Mouse (Mus musculus) cerebellum, adult 9-10 months (tissue): ENCODE results near the gene Cacna1d.

Experiments used
- DNase-seq: peaks from one replicate; pipeline ENCODE4 v3.0.0; 2022

Gene Cacna1d

GRCm38 (mm10) chr14:30066752-30067151 is 424.5 kb downstream of the Cacna1d start:
- DNase-seq, result no peak

- no peak for DNase-seq
These were observed 426.4 kb downstream of the Cacna1d start for GRCm38 (mm10) chr14:30064864-30065263.

DNA sequence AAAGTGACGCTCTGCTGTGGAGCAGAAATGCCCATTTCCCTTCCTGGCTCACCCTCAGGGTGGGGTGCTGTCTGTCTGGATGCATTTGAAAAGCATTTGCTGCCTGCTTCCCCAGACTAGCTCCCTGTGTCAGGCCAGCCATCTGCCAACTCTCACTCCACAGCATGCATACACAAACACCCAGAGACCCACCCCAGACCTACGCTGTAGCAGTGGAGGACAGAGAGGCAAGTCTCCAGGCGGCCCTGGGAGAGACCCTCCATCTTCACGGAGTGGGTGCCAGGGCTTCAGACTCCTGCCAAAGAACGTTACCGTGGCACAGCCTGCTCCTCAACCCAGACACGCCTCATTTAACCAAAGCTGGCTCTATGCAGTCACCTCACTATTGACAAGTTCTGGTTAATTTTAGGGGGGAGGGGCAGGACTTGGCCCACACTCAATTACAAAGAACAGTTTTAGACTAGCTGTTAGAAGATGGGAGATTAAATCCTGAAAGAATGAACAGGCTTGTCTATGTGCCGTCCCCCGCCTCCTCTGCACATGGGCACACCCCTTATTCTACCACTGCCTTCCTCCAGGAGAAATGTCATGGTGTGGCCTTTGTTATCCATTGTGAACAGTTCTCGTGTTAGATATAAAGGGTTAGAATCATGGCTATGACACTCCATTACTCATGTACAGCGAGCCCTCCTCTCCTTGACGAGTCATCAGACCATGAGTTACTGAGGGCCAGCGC is 435.1 kb downstream of the Cacna1d start:
- no peak for DNase-seq

GRCm38 (mm10) chr14:30054922-30055321 is 436.3 kb downstream of the Cacna1d start:
- DNase-seq, result no peak

- DNase-seq, result no peak
These were observed 441.0 kb downstream of the Cacna1d start for GRCm38 (mm10) chr14:30050280-30050679.

DNA sequence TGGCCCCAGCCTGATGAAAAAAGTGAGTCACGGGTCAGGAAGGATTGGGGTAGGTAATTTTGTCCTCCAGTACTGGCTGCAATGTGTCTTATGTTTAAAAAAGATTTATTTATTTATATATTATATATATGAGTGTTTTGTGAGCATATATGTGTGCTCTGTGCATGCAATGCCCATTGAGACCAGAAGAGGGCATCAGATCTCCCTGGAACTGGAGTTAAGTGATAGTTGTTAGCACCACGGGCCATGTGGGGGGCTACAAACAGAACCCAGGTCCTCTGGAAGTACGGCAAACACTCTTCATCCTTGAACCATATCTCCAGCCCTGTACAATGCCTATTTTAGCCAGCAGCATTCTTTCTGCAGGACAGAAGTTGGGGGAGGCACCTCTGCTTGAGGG is 443.2 kb downstream of the Cacna1d start:
- DNase-seq, result no peak

DNA sequence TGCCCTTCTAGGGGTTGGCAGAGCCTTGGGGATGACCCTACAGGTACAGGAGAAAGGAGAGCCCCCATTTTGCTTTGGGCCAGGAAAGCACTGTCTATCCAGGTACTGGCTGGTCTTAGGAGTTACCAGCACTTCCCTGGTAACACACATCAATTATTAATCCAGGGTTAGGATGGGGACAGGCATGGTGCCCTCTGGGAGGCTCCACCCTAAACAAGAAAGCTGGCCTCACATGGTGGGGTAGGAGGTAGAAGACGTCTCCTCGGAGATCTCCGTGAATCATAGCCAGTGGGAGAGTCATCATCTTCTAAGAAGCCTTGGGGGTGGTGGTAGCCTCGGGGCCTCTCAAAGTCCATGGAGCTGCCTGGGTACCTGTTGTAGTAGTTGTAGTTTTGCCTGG is 444.3 kb downstream of the Cacna1d start:
- DNase-seq, result no peak

GRCm38 (mm10) chr14:30045704-30046220 is 445.5 kb downstream of the Cacna1d start:
- no peak for DNase-seq

GRCm38 (mm10) chr14:30045239-30045638 is 446.0 kb downstream of the Cacna1d start:
- no peak for DNase-seq

GRCm38 (mm10) chr14:30043356-30043940 is 447.8 kb downstream of the Cacna1d start:
- DNase-seq, result no peak

DNA sequence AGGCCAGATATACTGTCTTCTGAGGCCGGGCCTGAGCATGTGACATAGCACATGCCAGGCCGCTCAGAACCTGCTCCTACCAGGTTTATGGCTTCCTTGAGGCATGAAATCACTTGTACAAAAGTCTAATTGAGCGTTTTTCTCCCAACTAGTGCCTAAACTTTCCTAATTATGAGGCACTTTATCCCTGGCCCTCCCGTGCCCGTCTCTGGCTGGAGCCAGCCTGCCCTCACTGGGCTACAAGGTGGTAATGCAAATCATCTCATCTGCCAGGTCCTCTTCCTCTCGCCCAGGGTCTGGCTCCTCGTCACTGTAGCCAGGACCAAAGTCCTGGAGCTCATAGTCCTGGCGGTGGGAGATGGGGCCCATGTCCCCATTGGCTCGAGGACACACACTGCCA is 449.4 kb downstream of the Cacna1d start:
- DNase-seq, result no peak

DNA sequence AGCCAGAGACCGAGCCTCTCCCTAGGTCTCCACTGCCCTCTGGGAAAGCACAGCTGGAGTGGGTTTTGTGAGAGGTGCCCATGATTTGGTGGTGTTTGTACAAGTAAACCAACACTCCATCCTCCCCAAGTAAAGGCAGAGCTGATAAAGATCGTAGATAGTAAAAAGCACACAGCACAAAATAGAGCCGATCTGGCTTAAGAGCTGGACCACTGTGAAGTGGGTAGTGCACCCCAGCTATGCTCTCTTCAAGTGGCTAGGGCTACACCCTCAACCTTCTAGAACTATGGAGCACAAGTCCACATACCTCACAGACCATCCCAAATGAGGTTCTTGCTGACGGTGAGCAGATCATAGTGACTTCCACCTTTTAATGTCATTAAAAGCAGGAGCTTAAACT is 451.8 kb downstream of the Cacna1d start:
- no peak for DNase-seq

GRCm38 (mm10) chr14:30038431-30038830 is 452.8 kb downstream of the Cacna1d start:
- no peak for DNase-seq

DNA sequence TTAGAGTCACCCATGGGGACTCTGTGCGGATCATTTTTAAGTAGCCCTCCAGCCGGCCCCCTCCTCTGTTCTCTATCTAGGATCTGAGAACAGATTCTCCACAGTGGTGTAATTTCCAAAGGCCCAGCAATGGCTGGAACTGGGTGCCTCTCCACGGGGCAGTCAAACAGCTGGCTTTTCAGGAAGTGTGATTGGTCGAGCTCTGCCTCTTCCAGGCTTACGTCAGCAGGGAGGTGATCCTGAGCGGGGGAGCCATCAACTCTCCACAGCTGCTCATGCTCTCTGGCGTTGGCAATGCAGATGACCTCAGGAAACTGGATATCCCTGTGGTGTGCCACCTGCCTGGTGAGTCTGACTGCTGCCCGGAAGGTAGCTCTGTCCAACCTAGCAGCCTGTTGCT is 457.9 kb downstream of the Cacna1d start:
- DNase-seq, result no peak

DNA sequence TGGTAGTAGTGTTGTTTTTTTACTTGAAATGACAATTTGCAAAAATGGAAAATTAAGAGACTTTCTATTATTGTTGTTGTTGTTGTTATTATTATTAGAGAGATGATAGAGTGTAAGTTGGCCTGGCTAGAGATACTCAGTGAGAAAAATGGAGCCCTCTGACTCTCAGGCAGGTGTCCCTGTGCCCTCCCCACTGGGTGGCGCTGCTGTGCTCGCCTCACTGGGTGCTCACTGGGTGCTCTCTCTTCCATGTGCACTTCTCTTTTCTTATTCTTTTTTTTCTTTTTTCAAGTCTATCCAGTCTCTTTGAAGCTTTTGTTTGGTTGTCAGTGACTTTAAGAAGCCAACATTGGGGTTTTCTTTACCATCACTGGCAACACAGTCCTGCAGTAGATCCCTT is 463.9 kb downstream of the Cacna1d start:
- no peak for DNase-seq

DNA sequence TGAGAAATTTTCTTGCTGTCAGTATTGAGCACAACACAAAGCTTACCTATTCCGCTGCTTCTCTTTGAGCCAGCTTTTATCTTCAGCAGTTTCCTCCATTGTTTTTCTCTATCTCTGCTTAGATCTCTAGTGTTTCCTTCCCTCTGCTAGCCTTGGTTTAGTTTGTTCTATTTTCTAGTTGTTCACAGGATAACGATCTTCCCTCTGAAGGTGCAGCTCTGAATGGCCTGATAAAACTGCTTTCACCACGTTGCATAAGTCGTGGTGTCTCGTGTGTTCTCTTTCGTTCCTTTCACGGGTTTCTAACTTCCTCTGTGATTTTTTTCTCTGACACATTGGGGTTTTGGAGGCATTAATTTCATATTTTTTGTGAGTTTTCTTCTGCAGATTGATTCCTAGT is 466.9 kb downstream of the Cacna1d start:
- DNase-seq, result no peak

DNA sequence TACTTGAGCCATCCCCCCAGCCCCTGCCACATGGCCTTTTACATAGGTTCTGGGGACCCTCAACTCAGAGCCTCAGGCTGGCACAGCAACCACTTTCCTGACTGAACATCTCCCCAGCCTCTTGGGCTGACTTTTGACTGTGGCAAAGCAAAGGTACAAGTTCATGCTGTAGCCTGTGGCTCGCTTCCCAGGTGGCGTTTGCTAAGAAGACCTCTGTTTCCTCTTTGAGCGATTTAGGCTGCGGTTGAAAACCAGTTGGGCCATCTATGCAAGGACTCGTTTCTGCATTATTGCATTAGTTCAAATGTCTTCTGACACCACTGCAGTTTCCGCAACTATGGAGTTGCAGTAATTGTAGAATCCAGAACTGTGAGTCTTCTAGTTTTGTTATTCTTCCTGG is 468.8 kb downstream of the Cacna1d start:
- no peak for DNase-seq

DNA sequence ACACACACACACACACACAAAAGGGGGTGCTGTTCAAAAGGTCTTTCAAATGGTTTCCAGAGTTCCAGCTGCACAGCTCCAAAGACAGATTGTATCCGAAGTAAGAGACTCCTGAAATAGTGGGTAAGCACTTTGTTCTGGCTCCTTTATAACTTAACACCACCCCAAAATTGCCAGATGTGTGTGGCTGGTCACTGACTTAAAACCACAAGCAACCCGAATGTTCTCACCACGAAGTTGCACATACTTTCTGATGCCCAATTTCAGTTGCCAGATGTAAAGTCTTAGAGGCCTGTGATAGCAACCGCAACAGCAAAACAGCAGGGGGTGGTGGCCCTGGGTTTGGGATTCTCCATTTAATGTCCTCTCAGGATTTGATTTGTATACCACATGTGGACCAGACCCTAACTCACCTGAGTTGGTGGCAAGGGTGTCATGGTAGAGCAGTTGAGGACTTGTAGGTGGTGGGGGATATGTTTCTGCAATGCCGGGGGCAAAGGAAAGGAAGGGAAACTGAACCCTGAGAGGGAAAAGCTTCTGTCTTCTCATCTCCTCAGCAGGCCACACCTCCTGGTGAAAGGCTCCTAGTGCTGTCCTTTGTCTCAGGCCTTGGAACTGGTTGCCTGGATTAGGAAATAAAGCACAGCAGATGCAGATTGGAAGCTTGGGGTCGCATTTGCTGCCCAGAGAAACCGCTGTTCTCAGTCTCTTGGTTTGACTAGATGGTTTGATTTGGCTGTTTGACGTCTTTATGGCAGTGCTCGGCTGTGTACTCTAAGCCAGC is 471.3 kb downstream of the Cacna1d start:
- DNase-seq, result no peak

- DNase-seq, result no peak
These were observed 471.9 kb downstream of the Cacna1d start for GRCm38 (mm10) chr14:30019375-30019774.

DNA sequence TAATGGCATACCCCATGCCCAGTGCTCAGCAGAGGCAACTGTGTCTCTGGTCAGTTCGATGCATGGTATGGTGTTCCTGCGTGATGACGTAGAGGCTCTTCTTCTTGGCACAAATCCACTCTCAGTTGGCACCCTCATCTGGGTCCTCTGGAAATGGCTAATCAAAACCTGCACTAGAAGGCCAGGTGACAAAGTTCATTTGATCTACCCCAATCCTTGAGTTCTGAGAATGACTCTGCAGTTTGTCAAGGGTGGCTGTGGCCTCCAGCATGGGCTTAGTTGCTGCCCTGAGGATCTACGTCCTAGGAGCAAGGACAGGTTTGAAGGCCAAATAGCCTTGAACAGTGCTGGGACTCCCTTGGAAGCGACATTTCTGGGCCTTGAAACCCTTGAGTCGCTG is 472.4 kb downstream of the Cacna1d start:
- no peak for DNase-seq

- DNase-seq, result no peak
These were observed 472.8 kb downstream of the Cacna1d start for GRCm38 (mm10) chr14:30018463-30018801.

DNA sequence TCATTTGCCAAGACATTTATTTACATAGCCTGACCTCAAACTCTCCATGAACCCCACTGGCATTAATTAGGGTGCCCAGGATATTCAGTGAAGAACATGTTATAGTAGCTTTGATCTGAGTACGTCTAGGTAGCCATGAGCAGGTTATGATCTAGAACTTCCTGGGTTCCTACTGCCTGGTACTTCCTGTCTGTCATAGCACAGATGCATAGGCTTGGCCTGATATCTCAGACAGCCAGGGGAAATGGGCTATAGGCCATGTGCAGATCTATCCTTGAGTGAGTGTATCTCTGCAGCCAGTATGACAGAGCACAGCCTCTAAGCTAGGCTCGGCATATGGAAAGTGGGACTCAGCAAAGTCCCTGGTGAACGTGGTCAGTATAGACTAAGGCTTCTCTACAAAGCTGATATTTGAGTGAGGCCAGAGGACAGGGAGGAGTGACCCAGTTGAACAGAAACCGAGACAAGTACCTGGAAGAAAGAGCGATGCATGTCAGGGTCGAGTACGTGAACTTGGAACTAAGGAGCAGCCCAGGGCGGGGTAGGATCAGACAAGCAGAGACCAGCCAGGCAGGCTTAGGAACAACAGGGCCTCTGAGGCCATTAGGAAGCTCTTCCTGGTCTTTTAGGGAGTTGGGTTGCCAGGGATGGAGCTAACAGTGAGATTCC is 473.3 kb downstream of the Cacna1d start:
- DNase-seq, result no peak

DNA sequence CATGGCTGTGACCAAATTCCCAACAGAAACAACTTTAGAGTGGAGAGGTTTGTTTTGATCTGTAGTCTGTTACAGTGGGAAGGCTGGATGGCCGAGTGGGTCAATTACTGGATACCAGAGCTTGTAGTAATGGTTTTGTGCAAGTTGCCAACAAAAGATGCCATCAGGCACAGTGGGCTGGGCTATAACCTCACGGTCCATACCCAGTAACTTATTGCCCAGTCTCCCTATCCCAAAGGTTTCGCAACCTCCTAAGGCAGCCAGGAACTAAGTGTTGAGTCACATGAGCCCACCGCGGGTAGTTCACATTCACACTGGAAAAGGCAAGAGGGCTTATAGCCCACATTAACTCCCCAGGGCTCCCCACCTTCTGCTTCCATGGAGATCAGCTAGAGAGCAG is 474.6 kb downstream of the Cacna1d start:
- DNase-seq, result no peak
